Mouse (Mus musculus) mouse embryonic stem cell (cell line): ENCODE measurements around the gene Tor4a.

ENCODE experiments used
- in situ Hi-C, 2 experiments: fragments of 300-500 bp; cut with MboI; formaldehyde crosslinking; loops; 1 replicate in 1 of 2; 3 replicates in 1 of 2; pipeline ENCODE4 v1.14.3; 2019 to 2020; ENCODE audit warnings: low sequenced_read_pairs in 2 of 2, low pct_unique_long_range_greater_than_20kb in 1 of 2, mixed read lengths in 1 of 2; ENCODE audit not compliant: unreplicated experiment in 1 of 2

The Tor4a gene

DNA sequence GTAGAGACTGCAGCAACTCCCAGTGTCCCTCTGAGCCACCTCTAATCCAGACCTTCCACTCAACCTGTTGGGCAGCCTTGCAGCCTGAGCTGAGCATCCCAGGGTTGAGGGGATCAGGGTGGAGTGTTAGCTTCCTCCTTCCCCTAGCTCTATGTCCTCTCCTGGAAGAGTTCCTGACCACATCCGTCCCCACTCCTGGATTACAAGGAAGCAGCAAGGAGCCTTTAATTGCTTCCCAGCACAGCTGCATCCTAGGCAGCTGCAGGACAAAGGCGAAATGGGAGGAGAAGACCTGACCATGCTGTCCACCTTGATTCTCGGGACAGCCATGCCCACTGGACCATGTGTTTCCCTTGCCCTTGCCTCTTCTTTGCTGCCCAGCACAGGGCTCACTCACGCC lies 19.6 kb downstream of the Tor4a start:
- in situ Hi-C loops, result no loop called here

GRCm38 (mm10) chr2:25176573-25176972 lies 20.1 kb downstream of the Tor4a start:
- in situ Hi-C loops, result no loop called here

GRCm38 (mm10) chr2:25175690-25176078 lies 21.0 kb downstream of the Tor4a start:
- in situ Hi-C loops, result no loop called here

GRCm38 (mm10) chr2:25174866-25175689 lies 21.6 kb downstream of the Tor4a start:
- in situ Hi-C loops, result no loop called here

DNA sequence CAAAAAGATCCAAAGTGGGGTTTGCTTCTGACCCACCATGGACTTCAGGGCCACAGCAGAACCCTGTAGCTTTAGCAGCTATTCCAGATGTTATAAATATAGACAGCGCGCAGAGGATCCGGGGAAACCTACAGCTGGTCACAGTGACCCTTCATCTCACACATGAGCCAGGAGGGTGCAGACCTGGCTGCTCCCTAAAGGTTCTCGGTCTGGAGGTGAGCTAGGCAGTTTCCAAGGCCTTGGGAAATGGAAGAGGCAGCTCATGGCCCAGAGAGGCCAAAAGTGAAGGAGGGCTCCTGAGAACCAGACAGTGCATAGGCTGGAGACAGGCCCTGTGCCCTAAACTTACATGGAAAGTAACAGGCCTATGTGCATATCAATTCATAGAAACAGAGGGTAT lies 22.9 kb downstream of the Tor4a start:
- in situ Hi-C loops, result no loop called here

DNA sequence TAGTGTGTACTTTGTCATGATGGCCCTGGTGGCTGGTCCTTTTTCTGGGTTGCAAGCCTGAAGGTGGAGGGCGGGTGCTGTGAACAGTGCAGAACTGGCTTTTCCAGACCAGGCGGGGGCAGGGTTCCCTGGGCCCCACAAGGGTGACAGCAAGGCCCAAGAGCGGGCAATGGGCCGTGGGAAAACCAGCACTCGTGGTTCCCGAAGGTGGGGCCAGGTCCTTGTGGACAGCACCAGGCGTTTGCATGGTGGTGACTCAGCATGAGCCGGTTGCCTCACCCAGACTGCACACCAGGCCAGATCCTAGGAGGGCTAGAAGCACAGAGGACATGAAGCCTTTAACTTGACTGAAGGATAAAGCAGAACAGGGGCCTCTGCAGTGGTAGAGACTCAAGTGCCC lies 24.1 kb downstream of the Tor4a start:
- in situ Hi-C loops, result no loop called here

DNA sequence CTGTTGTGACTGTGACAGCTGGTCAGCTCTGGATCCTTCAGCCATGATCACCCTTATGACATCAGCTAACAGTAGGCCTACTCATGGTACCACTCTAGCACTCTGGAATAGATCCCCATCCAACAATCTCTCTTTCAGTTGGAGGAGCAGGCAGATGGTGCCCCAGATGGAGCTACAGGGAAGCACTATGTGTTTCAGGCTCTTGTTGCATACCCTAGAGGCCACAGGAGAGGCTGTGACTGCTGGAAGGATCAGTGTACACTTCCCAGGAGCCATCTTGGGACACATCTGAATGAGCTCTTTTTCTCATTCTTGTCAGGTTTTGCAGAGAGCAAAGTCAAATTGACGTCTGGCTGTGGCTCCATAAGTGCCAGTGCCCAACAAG lies 24.9 kb downstream of the Tor4a start:
- in situ Hi-C loops, result no loop called here

GRCm38 (mm10) chr2:25171101-25171768 lies 25.5 kb downstream of the Tor4a start:
- in situ Hi-C loops, result no loop called here

DNA sequence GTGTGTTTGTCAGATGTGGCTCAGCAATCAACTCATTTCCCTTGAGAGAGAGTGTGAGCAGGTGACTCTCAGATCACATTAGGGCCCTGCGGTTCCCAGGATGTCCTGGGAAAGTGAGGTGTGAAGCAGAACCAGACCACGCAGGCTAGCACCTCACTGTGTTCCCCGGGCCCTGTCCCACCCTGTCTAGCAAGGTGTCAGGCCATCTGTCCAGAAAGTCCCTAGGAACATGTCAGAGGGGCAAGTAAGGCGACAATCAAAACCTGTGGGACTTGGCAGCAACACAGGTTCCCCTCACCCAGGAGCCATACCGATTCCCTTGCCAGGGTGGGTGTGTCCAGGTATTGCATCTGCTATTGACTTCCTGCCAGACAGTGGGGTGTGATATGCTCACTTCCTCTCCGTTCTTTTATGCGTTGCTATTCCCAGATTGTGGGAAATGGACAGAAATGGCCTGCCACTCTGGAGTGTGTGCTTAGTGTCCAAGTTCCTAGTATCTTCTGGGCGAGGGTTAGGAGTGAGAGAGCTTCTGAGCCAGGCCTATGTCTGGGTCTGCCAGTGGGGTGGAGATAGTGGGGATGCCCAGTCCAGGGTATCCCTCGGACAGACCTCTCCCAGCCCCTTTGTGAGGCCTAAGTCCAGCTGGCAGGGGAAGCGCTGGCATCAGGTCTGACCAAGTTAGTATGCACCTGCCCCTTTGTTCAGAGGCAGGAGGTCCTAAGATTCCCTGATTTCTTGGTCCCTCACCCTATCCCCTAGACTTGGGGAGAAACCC lies 26.2 kb downstream of the Tor4a start:
- in situ Hi-C loops, result no loop called here

- in situ Hi-C loops, result no loop called here
These were observed 26.9 kb downstream of the Tor4a start for GRCm38 (mm10) chr2:25169778-25170177.

DNA sequence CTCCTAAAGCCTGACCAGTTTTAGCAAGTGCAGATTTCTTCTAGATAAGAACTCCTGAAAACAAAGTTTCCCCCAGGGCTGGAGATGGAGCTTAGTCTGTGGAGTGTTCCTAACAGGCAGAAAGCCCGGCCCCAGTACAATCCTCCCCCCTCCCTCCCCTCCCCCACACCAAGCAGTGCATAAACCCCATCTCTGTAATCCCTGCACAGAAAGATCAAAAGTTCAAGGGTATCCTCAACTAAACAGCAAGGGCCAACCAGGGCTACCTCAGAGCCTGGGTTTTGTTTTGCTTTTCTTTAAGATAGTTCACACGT lies 28.1 kb downstream of the Tor4a start:
- in situ Hi-C loops, result no loop called here

DNA sequence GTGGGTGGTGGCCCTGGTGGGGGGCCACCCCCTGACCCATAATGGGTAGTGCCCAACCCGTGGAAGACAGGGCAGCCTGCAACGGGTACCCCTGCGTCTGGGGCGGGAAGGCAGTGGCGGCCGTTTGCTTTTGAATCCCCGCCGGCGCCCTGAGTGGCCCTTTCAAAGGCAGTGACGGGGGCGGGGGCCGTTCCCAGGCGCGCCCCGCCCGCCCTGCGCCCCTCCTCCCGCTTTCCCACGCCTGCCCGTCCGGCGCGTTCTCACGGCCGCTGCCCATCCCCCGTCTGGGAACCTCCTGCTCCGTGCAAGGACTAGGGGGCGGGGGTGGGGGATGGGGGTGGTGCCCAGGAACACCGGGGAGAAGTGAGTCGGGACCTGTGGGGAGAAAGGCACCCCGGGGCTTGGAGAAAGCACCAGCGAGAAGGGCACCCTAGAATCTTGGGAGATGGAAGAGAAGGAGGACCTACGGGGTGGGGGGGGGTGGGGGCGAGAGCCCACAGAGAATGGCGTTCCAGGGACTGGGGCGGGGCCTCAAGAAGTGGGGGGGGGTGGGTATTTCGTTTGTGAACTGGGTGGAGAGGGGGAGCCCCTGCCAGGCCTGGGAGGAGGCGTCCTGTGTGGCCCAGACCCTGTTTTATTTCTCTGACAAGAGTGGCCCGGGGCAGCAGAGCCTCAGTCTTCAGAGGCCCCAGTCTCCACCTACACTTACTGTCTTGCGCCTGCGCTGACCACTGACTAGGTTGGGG lies 28.6 kb downstream of the Tor4a start:
- in situ Hi-C loops, result no loop called here

DNA sequence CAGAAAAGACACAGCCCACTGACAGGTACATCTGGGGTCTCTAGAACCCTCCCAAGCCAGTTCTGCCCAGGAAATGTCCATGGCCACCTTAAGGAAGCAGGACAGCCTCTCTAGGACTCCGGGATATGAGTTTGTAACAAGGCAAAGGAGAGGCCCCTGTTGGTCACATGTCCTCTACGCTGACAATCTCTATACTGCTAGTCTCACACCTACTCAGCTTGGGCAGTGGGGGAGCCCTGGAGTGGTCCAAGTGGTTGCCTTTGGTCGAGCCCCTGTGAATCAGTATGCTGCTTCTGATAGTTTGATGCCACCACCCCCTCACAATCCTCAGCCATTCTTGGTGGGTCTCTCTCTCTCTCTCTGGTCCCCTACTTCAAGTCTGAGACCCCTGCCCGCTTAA lies 29.2 kb downstream of the Tor4a start:
- in situ Hi-C loops, result no loop called here

DNA sequence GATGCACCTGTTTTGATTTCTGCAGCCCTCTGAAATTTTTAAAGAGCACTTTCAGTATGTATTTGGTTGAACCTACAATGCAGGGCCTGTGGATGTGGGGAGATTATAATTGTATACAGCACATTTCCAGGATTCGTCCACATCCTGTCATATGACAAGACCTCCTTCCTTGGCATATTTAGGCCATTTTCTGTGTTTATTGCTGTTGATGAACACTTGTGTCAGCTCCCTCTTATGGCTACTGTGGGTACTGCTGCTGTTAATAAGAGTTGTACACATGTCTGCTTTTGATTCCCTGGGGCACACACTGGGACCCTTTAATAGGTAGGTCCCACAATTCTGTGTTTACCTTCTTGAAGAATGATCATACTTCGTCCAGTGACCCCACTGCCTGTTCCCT lies 39.0 kb downstream of the Tor4a start:
- in situ Hi-C loops, result no loop called here

DNA sequence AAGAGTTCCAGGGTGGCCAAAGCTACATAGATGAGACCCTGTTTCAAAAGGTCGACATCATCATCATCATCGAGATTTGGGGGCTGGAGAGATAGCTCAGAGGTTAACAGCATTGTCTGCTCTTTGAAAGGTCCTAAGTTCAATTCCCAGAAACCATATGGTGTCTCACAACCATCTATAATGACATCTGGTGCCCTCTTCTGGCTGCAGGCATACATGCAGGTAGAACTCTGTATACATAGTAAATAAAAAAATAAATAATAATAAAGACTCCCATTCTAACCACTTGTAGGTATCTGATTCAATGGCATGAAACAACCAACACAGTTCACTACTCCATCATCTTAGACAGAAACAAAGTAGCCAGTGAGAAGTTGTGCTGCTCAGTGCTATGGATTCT lies 39.7 kb downstream of the Tor4a start:
- in situ Hi-C loops, result no loop called here

DNA sequence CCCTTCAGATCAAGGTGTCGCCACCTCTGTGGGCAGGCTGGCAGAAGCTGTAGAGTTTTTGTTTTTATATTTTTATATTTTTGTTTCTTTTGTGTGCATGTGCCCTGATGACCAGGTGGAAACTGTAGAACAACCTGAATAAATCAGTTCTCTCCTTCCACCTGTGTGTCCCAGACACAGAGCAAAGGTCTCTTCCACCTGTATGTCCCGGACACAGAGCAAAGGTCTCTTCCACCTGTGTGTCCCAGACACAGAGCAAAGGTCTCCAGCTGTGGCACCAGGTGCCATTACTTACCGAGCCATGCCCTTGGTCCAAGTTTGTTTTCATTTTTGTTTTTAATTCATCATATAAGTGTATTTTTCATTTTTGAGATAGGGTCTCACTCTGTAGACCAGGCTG lies 40.5 kb downstream of the Tor4a start:
- in situ Hi-C loops, result no loop called here

DNA sequence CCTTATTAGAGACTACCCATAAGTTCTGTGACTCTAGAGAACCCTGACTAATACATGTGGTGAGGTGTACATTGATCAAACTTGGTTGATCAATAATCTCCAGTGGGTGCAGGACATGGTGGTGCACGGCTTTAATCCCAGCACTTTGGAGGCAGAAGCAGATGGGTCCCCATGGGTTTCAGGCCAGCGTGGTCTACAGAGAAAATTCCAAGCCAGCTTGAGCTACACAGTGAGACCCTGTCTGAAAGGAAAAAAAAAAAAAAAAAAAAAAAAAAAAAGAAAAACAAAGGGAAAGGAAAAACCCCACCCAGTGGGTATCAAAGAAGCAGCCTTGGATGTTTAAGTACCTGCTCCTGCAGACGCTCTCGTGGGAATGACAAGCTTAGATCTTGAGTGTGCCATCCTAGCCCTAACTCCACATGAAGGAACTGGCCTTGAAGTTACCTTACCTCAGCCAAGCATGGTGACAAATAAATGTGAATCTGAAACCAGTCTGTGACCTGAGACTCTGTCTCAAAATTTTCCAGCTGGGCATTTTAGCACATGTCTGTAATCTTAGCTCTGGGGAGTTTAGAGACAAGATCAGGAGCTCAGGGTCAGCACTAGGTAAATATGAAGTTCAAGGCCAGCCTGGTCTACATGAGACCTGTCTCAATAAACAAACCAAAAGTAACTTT lies 45.3 kb downstream of the Tor4a start:
- in situ Hi-C loops, result no loop called here

DNA sequence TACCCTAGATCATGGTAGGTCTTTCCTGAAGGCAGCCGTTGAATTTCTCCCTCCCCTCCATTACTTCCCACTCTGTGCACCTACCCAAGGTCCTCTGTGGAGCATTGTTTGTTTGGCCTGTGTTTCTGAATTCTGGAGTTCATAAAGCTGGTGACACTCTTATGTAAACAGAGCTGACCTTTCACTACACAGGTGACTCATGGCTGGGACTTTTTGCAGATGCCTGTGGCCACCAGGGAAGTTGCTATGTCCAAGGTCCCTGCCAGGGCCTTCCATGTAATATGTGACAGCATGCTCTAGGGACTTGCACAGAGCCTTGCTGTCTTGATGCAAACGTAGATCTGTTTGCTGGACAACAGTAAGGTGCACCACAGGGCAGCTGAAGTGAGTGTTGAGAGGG lies 47.0 kb downstream of the Tor4a start:
- in situ Hi-C loops, result no loop called here

GRCm38 (mm10) chr2:25147892-25148291 lies 48.8 kb downstream of the Tor4a start:
- in situ Hi-C loops, result no loop called here
